Mouse (Mus musculus): ENCODE results near the gene Mbd6. TPM values are rescaled to one million over a fixed set of nuclear protein-coding genes. Genes with fewer than 3 reads are reported as not detected.

Mbd6 gene
- polyA plus RNA-seq, 1 experiment from 2014 or later: 8.7 TPM

DNA sequence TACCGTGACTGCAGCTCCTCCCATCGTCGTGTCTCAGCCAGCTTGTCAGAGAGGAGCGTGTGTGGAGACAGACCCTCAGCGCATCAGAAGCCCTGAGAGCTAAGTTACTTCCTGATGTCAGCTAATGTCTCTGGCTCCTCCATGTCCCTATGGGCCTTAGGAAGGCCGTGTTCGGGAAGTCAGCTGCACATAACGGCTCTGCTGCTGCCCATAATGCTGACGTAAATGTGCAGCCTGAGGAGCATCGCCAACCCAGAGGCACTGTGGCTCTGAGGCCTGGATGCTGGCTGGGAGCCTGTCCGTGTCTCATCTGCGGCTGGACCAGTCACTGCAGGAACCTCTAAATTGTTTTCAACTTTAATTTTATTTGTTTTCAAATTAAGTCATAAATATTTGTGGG, 19.8 kb downstream of the Mbd6 start:
- Histone ChIP-seq H3K36me3 (ENCODE audit: control insufficient read depth, insufficient read depth) (peaks cover 49% of the 10 kb centered on the region), H3K27me3 (replicated peaks; ENCODE audit: control insufficient read depth, insufficient read depth, low read length) (peaks cover 3% of the 10 kb centered on the region; the same call in 1 of the 2 replicates), H3K4me2 (replicated peaks; ENCODE audit: low read depth) (no peak overlapping the region), H3K4me1 (replicated peaks; ENCODE audit: control insufficient read depth, insufficient read depth, low read length) (peaks cover 7% of the 10 kb centered on the region; the same call in 1 of the 2 replicates), H3K9me3 (ENCODE audit: control insufficient read depth) (no peaks in the 10 kb centered on the region), H3K9ac (ENCODE audit: low read depth, low read length) (no peak overlapping the region), H3K4me3 (ENCODE audit: low read depth, low read length) (no peak overlapping the region), H3K27ac (ENCODE audit: low read depth, low read length) (peak overlapping the region; percentile 22; the same call in 1 of the 2 replicates)
- WGBS: 79% methylated on average over 12 of the region's 12 CpGs
- TF ChIP-seq CTCF (IDR thresholded peaks at IDR 0.05; ENCODE audit: low read depth): no peak
- ATAC-seq: no peak

- H3K4me2 ChIP-seq (replicated peaks; ENCODE audit: low read depth): no peak overlapping the region
- peaks cover 7% of the 10 kb centered on the region; the same call in 1 of the 2 replicates for H3K4me1 ChIP-seq (replicated peaks; ENCODE audit: control insufficient read depth, insufficient read depth, low read length)
- ATAC-seq: peak; percentile 61
- H3K4me3 ChIP-seq (ENCODE audit: low read depth, low read length): no peak overlapping the region
- peaks cover 9% of the 10 kb centered on the region; the same call in 1 of the 2 replicates for H3K27me3 ChIP-seq (replicated peaks; ENCODE audit: control insufficient read depth, insufficient read depth, low read length)
- H3K27ac ChIP-seq (ENCODE audit: low read depth, low read length): peak overlapping the region; percentile 22
- peaks cover 42% of the 10 kb centered on the region for H3K36me3 ChIP-seq (ENCODE audit: control insufficient read depth, insufficient read depth)
- no peak for TF ChIP-seq CTCF (IDR thresholded peaks at IDR 0.05; ENCODE audit: low read depth)
- H3K9me3 ChIP-seq (ENCODE audit: control insufficient read depth): no peaks in the 10 kb centered on the region
- 37% methylated on average over 5 of the region's 5 CpGs for WGBS
- no peak overlapping the region for H3K9ac ChIP-seq (ENCODE audit: low read depth, low read length)
These were observed 20.4 kb downstream of the Mbd6 start for GRCm38 (mm10) chr10:127268401-127268800.

GRCm38 (mm10) chr10:127267318-127267717, 21.5 kb downstream of the Mbd6 start:
- no peak for TF ChIP-seq CTCF (IDR thresholded peaks at IDR 0.05; ENCODE audit: low read depth)
- Histone ChIP-seq H3K4me3 (ENCODE audit: low read depth, low read length) (peak overlapping the region; percentile 97), H3K27me3 (replicated peaks; ENCODE audit: control insufficient read depth, insufficient read depth, low read length) (peaks cover 18% of the 10 kb centered on the region), H3K9ac (ENCODE audit: low read depth, low read length) (peak overlapping the region; percentile 100; the same call in 1 of the 2 replicates), H3K27ac (ENCODE audit: low read depth, low read length) (0 out of 2 replicates have a peak overlapping the region, but pooled peaks have one; percentile 96), H3K4me1 (replicated peaks; ENCODE audit: control insufficient read depth, insufficient read depth, low read length) (peaks cover 7% of the 10 kb centered on the region; the same call in 1 of the 2 replicates), H3K9me3 (ENCODE audit: control insufficient read depth) (no peaks in the 10 kb centered on the region), H3K36me3 (ENCODE audit: control insufficient read depth, insufficient read depth) (peaks cover 32% of the 10 kb centered on the region), H3K4me2 (replicated peaks; ENCODE audit: low read depth) (peak overlapping the region; percentile 82)
- 50% methylated on average over 5 of the region's 5 CpGs for WGBS
- no peak for ATAC-seq

DNA sequence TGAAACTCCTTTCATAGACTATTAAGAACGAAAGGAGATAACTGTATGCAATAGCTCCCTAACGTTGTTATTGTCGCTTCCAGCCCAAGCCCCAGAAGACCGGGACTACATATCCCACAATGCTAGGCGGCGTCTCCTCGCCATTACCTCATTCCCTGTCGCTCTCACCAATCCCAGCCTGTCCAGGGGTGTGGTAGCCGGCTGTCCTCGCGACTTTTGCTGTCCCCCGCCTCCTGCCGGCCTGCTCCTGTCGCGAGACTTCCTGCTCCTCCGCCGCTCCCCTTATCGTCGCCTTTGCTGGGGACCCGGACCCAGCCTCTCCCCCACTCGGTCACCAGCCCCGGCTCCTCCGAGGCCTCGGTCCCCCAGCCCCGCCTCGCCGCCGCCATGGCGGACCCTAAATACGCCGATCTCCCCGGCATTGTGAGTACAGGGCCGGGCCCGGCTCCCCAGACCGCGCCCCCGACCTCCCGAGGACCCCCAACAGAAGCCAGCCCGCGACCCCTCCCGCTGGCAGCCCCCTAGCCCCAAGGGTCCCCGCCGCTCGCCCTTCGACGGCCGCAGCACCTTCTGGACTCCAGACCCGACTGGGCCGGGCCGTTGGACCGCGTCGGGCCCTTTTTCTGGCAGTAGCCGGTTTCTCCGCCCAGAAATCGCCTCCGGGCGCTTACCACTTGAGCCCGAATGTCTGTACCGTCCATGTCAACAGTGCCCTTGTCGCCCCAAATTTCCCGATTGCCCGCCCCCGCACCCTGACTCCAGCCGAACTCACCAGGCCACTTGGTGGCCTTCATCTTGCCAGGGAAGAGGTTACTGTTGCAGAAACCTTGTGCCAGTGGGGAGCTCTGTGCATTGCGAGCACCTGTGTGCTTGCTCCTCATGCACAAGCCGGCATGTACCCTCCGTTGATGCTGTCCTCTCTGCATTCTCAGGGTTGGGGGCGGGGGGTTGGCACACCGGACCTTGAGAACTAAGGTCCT, 22.4 kb downstream of the Mbd6 start, which contains the start of gene Dctn2:
Dctn2 (plus strand) TSS at position 257 of the 980 bp plus-strand sequence.
- peak; percentile 96 for ATAC-seq
- Histone ChIP-seq H3K4me3 (ENCODE audit: low read depth, low read length) (peak within 1 kb of the TSS; percentile 97), H3K9ac (ENCODE audit: low read depth, low read length) (peak within 1 kb of the TSS; percentile 100), H3K4me2 (replicated peaks; ENCODE audit: low read depth) (peak within 1 kb of the TSS; percentile 82), H3K27ac (ENCODE audit: low read depth, low read length) (peak within 1 kb of the TSS; percentile 96), H3K36me3 (ENCODE audit: control insufficient read depth, insufficient read depth) (peaks cover 25% of the 10 kb centered on the region), H3K4me1 (replicated peaks; ENCODE audit: control insufficient read depth, insufficient read depth, low read length) (peaks cover 7% of the 10 kb centered on the region; the same call in 1 of the 2 replicates), H3K27me3 (replicated peaks; ENCODE audit: control insufficient read depth, insufficient read depth, low read length) (peaks cover 22% of the 10 kb centered on the region), H3K9me3 (ENCODE audit: control insufficient read depth) (no peaks in the 10 kb centered on the region)
- TF ChIP-seq CTCF (IDR thresholded peaks at IDR 0.05; ENCODE audit: low read depth): peak; percentile 28
- WGBS: under 1% methylated on average over 69 of the region's 70 CpGs

- H3K4me3 ChIP-seq (ENCODE audit: low read depth, low read length): peak overlapping the region; percentile 97; the same call in 1 of the 2 replicates
- peaks cover 7% of the 10 kb centered on the region; the same call in 1 of the 2 replicates for H3K4me1 ChIP-seq (replicated peaks; ENCODE audit: control insufficient read depth, insufficient read depth, low read length)
- 29% methylated on average over 4 of the region's 4 CpGs for WGBS
- peak; percentile 48 for TF ChIP-seq CTCF (IDR thresholded peaks at IDR 0.05; ENCODE audit: low read depth)
- H3K9me3 ChIP-seq (ENCODE audit: control insufficient read depth): no peaks in the 10 kb centered on the region
- H3K36me3 ChIP-seq (ENCODE audit: control insufficient read depth, insufficient read depth): peaks cover 19% of the 10 kb centered on the region
- no peak overlapping the region for H3K27ac ChIP-seq (ENCODE audit: low read depth, low read length)
- no peak overlapping the region for H3K9ac ChIP-seq (ENCODE audit: low read depth, low read length)
- peaks cover 22% of the 10 kb centered on the region for H3K27me3 ChIP-seq (replicated peaks; ENCODE audit: control insufficient read depth, insufficient read depth, low read length)
- ATAC-seq: peak; percentile 28; the same call in 1 of the 2 replicates
- H3K4me2 ChIP-seq (replicated peaks; ENCODE audit: low read depth): peak overlapping the region; percentile 18; the same call in 1 of the 2 replicates
These were observed 23.1 kb downstream of the Mbd6 start for GRCm38 (mm10) chr10:127265727-127266111.

DNA sequence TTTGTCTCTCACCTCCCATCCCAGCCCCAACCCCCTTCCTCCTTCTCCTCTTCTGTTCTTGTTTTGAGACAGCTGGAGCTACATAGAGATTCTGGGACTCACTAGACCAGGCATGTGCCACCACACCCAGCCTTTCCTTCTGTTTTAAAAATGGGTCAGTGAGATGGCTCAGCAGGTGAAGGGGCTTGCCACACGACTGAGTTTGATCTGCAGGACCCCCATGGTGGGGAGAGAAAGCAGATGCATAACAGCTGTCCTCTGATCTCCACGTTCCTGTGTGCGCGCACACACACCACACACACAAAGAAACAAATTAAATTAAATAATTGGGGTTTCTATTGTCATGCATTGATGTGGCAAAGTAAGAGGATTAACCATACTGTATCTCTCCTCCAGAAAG, 23.8 kb downstream of the Mbd6 start:
- peaks cover 7% of the 10 kb centered on the region; the same call in 1 of the 2 replicates for H3K4me1 ChIP-seq (replicated peaks; ENCODE audit: control insufficient read depth, insufficient read depth, low read length)
- H3K36me3 ChIP-seq (ENCODE audit: control insufficient read depth, insufficient read depth): peaks cover 12% of the 10 kb centered on the region
- no peaks in the 10 kb centered on the region for H3K9me3 ChIP-seq (ENCODE audit: control insufficient read depth)
- no peak overlapping the region for H3K27ac ChIP-seq (ENCODE audit: low read depth, low read length)
- no peak overlapping the region for H3K9ac ChIP-seq (ENCODE audit: low read depth, low read length)
- no peak for TF ChIP-seq CTCF (IDR thresholded peaks at IDR 0.05; ENCODE audit: low read depth)
- H3K27me3 ChIP-seq (replicated peaks; ENCODE audit: control insufficient read depth, insufficient read depth, low read length): peaks cover 22% of the 10 kb centered on the region
- ATAC-seq: no peak
- H3K4me2 ChIP-seq (replicated peaks; ENCODE audit: low read depth): no peak overlapping the region
- H3K4me3 ChIP-seq (ENCODE audit: low read depth, low read length): no peak overlapping the region
- 70% methylated on average over 4 of the region's 4 CpGs for WGBS
